Mouse (Mus musculus): ENCODE data around the gene Maco1.

The Maco1 gene

GRCm38 (mm10) chr4:134774126-134774525 lies 79.0 kb downstream of the Maco1 start:
- no peak for DNase-seq (ENCODE audit: extremely low read depth, low read depth)

- no peak for DNase-seq (ENCODE audit: extremely low read depth, low read depth)
Measured at GRCm38 (mm10) chr4:134772805-134773674, 80.1 kb downstream of the Maco1 start.

- DNase-seq (ENCODE audit: extremely low read depth, low read depth), result no peak
Measured at GRCm38 (mm10) chr4:134769891-134770290, 83.3 kb downstream of the Maco1 start.

DNA sequence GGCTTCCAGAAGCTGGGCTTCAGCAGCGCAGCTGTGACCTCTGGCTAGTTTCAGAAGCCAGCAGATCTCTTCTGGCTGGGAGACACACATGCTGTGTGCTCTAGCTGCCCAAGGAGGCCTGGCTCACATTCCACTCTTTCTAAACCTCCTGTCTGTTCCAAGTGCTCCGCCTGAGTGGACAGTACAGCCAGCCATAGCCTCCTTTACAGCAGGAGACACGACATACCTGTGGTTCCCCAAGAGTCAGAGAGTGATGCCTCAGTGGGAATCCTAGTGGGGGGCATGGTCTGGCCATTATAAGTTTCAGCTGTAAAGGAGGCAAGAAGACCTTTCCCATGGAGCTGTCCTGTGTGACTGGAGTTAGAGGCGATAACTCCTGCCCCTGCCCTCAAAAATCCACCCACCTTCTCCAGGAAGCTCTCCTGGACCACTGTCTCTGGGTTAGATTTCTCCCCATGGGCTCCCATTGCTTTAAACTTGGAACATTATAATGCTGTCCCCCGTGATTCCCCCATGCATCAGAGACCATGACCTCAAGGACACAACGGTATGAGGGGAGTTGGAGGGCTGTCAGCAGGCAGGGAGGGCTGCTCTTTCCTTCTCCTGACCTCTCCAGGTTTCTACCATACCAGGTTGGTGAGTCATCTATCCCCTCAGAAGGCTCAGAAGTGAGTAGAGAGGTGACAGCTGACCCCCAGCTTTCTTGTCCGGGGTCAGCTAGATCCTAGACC lies 83.9 kb downstream of the Maco1 start:
- DNase-seq (ENCODE audit: extremely low read depth, low read depth), result no peak

DNA sequence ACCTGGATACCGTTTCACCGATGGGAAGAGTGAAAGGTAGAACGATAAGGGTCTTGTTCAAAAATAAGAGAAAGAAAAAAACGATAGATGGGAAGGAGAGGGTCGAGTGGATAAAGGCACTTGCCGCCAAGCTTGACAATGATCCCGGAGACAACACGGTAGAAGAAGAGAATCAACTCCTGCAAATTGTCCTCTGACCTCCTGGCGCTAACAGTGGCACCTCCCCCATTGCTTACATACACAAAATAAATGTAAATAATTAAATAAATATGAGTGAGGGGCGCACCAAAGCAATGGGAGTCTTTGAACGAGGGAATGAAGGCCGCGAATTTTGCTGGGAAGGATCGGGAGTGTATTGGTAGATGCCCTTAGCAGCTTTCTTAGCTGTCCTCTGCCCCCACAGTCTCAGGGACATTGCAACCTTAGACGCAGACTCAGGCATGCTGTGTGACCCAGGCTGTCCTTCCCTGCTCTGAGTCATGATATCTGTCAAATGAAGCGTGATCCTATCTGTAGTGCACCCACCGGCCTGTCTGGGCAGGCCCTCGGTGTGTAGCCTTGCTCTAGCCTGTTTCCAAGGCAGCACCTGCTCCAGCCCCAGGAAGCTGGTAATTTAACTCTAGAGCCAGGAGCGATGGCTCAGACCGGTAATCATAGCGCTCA lies 84.8 kb downstream of the Maco1 start:
- no peak for DNase-seq (ENCODE audit: extremely low read depth, low read depth)

DNA sequence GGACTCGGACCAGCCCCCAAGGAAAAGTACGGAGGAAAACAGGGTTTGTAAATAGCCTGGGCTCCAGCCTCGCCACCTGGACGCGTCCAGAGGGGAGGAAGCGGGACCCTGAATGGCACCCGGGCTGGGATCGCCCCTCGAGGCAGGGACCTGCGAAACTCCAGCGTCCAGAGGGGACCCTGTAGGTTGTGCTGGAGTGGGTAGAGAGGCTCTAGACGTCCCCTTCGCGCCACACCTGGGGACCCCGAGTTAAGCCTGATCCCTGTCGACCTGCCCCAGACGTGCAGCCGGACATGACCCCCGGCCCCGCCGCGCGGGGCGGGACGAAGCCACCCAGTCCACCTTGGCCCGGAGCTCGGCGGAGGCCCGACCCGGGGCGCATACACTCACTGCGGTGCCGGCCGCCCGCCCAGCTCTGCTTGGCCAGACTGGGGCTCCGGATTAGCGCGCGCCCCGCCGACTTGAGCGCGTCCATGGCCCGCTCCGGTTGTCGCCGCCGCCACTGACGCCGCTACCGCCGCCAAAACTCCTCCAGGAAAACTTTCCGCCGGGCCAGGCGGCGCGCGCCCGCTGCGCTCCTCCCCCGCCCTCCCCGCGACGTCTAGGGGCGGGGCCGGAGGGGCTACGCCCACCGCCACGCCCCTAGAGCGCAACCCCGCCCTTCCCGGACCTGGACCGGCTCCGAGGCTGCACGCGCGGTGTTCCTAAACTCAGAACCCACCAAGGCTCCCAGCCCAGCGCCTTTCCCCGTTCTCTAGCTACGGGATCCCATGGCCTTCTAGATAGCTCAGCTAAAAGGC lies 85.5 kb downstream of the Maco1 start, which contains the start of gene Ldlrap1:
Gene Ldlrap1, minus strand, starts transcription at position 599 of the 800 bp plus-strand sequence.
- DNase-seq (ENCODE audit: extremely low read depth, low read depth), result no peak

GRCm38 (mm10) chr4:134766904-134767425 lies 86.2 kb downstream of the Maco1 start:
- DNase-seq (ENCODE audit: extremely low read depth, low read depth), result no peak

GRCm38 (mm10) chr4:134766277-134766676 lies 86.9 kb downstream of the Maco1 start:
- DNase-seq (ENCODE audit: extremely low read depth, low read depth), result no peak

- no peak for DNase-seq (ENCODE audit: extremely low read depth, low read depth)
Measured at GRCm38 (mm10) chr4:134764333-134764732, 88.8 kb downstream of the Maco1 start.

DNA sequence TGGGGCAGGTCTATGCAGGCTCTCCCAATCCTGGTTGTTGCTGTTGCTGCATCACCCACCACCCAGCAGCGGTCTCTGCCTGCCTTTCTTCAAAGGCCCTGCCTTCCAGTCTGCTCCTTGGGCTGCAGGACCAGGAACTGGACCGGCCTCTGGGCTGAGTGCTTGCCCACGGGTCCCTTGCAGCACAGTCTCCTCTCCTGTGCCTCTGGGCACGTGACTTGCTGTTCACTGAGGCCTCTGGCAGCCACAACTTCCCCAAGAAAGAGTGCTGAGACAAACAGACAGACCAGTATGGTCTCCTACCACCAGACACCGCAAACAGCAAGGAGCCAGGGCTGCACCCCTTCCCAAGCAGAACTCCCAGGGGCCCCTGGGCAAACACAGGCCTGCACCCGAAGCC lies 90.8 kb downstream of the Maco1 start:
- DNase-seq (ENCODE audit: extremely low read depth, low read depth), result no peak

- peak; percentile 64 for DNase-seq (ENCODE audit: extremely low read depth, low read depth)
Measured at GRCm38 (mm10) chr4:134760793-134761201, 92.3 kb downstream of the Maco1 start.

DNA sequence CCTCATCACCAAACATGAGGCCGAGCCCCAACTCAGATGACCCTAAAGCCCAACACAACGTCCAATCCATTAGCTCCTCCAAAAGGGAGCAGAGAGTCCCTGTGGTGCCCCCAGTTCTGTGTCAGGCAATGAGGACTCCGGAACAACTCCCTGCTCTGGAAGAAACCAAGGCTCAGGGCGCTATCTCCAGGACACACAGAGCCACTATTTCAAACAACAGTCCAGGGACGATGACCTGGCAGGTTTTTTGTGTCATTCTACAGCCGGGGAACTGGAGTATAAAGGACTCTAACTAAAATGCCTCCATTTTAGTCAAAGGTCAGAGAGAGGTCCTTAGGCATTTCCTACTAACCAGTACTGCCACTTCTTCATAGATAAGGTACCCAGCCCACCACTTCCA lies 92.9 kb downstream of the Maco1 start:
- no peak for DNase-seq (ENCODE audit: extremely low read depth, low read depth)

DNA sequence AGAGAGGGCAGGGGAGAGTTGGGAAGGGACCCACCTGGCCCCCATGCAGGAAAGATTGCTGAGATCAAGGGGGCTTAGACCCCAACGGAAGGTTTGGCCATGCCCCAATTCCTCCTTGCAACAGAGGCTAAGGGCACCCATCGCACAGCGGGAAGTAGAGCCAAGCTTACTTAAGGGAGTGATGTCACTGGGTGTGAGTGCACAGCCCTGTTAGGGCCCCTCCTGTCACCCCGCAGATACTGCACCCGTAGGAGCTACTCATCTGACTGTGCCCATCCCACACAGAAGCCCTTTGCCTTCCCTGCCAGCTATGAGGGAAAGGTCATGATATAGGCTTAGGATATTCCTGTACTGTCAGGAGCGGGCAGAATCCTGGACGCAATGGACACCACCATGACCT lies 93.6 kb downstream of the Maco1 start:
- no peak for DNase-seq (ENCODE audit: extremely low read depth, low read depth)

DNA sequence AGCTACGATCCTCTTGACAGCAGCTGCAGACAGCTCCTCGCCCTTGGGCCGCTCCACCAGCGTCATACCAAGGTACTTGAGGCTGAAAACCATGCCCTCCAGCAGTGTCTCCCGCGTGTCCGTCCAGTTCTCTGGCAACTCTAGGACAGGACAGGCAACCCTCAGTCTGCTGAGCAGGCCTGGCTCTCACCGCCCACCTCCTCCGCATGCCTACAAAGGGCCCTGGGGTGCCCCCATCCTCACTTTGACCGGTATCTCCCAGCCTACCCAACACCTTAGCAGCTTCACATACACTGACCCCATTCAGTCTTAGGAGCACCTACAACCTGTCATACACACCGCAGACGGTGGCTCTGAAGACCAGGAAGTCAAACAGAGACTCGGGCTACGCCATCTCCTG lies 94.2 kb downstream of the Maco1 start:
- DNase-seq (ENCODE audit: extremely low read depth, low read depth), result no peak

- DNase-seq (ENCODE audit: extremely low read depth, low read depth), result no peak
Measured at GRCm38 (mm10) chr4:134758367-134758766, 94.8 kb downstream of the Maco1 start.

GRCm38 (mm10) chr4:134756953-134757352 lies 96.2 kb downstream of the Maco1 start:
- no peak for DNase-seq (ENCODE audit: extremely low read depth, low read depth)

DNA sequence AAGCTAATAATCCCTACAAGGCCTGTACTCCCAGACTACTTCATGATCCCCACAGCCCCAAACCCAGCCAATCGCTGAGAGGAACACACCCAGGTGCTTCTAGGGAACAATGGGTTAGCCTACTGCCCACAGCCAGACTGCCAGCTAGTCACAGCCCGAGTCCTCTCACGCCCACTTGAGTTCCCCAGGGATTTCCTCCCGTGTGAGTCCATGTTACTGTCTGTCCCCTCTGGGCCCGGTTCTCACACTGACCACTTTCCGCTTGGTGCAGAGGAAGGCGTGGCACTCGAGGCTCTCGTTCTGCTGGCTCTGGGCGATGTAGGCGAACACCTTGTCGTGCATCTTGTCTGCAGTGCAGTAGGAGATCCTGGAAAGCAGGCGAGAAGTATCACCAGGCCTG lies 98.2 kb downstream of the Maco1 start:
- no peak for DNase-seq (ENCODE audit: extremely low read depth, low read depth)

DNA sequence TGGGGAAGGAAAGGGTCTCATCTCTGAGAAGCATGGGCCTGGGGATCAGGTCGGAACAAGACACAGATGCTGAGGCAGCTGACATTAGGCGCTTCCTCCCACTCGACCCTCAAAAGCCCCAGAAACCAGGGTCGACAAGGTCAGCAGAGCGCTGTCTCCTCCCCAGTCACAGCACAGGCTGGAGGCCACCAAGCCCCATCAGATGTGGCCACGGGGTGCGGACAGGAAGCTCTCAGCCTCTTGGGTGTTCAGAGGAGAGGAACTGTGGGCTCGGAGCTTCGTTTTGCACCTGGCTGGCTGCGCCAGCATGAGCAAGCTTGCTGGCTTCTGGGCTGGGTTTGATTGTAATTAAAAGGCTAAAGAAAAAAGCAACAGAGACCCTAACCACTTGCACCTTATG lies 98.8 kb downstream of the Maco1 start:
- DNase-seq (ENCODE audit: extremely low read depth, low read depth), result no peak

DNA sequence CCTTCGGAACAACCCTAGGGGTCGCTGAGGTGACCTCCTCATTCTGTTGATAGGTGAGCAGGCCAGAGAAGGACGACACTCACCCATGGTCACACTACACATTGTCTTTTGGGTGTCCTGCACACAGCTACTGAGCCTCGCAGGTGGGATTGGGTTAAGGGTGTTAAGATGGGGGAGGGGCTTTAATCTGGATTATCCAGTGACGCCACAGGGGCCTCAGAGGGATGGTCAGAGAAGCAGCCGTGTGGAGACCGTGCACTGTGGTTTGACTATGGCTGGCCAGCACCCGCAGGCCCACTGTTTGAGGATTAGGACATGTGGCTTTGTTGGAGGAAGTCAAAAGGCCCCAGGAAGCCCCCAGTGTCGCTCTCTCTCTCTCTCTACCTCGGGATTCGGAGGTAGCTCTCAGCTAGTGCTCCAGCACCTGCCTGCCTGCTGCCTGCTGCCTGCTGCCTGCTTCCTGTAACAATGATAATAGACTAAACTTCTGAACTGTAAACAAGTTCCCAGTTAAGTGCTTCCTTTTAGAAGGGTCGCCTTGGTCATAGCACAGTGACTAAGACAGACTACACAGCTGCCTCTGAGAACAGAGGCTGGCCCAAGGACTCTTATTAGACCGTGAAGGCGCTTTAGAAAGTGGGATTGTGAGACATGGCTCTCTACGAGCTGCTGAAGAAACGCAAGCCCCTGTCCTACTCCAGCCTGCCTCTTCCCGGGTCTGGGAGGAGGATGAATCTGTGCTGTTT lies 99.5 kb downstream of the Maco1 start:
- no peak for DNase-seq (ENCODE audit: extremely low read depth, low read depth)

DNA sequence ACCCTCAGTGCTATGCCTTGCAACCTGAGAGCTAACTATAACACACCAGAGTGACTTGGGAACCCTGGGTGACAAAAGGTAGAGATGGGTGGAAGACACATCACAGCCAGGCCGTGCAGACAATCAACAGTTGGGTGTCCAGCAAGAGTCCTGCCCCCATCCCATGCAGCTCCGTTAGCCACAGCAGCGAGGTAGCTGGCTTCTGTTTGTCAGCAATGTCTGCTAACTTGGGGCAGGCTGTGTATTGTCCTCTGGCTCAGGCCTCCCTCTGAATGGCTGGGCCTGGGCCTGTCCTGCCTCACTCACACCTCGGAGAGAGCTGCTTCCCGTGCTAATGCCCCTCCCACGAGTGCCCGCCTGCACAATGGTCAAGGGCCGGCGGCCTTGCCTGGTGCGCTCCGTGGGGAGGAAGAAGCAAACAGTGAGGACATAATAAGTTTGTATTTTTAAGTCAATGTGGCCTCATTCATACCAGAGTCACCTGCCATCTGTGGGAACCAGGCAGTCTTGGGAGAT lies 100.2 kb downstream of the Maco1 start:
- DNase-seq (ENCODE audit: extremely low read depth, low read depth), result no peak

Measured in MEL-GATA-1-ER (cell line).